Mouse (Mus musculus): ENCODE results near the gene Golph3l. TPM values are rescaled to one million over a fixed set of nuclear protein-coding genes. Genes with fewer than 3 reads are reported as not detected.

Golph3l gene
- polyA plus RNA-seq, 1 experiment from 2014 or later, result 33.6 TPM

DNA sequence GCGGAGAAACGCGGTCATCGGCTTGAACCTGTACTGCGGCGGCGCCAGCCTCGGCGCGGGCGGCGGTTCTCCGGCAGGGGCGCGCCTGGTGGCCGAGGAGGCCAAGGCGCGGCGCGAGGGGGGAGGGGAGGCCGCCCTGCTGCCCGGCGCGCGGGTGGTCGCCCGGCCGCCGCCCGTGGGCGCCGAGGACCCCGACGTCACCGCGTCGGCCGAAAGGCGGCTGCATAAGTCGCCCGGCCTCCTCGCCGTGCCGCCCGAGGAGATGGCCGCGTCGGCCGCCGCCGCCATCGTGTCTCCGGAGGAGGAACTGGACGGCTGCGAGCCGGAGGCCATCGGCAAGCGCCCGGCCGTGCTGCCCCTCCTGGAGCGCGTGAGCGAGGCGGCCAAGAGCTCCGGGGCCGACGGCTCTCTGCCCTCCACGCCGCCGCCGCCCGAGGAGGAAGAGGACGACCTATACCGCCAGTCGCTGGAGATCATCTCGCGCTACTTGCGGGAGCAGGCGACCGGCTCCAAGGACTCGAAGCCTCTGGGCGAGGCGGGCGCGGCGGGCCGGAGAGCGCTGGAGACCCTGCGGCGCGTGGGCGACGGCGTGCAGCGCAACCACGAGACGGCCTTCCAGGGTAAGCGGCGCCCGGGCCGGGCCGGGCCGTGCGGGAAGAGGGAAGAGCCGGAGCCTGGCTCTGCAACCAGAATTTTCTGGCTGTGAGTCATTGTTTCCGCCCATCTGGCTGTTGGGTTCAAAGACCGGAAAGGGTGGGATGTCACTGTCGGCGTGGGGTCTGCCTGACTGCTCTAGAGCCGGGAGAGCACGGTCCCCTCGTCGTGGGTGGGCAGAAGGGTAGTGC lies 70.4 kb downstream of the Golph3l start:
- H3K27me3 ChIP-seq, result no peaks in the 10 kb centered on the region
- H3K9me3 ChIP-seq, result no peaks in the 10 kb centered on the region
- peak overlapping the region; percentile 99 for H3K27ac ChIP-seq
- H3K9ac ChIP-seq, result peak overlapping the region; percentile 100
- H3K36me3 ChIP-seq, result peaks cover 37% of the 10 kb centered on the region
- ATAC-seq (ENCODE audit: low FRiP score, low read depth), result peak; percentile 74
- H3K4me3 ChIP-seq, result peak overlapping the region; percentile 99
- H3K4me2 ChIP-seq (replicated peaks), result peak overlapping the region; percentile 91
- WGBS, result 0% methylated on average over 90 of the region's 113 CpGs
- peaks cover 39% of the 10 kb centered on the region for H3K4me1 ChIP-seq

DNA sequence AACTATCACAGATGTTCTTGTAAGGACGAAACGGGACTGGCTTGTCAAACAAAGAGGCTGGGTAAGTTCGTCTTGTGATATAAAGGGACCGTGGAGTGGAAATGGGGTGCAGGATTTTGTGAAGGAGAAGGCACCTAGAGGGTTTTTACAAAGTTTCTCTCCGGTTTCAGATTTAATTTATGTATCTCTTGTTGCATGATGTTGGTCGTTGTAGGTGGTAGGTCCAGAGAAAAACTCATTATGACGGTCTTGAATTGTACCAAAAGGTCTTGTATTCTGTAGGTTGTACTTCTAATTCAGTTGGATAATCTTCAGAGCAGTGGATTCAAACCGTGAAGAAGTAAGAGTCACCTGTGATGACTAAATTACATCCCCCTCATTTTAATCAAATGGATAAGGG lies 71.2 kb downstream of the Golph3l start:
- Histone ChIP-seq H3K4me2 (replicated peaks) (peak overlapping the region; percentile 91), H3K27ac (peak overlapping the region; percentile 99), H3K36me3 (peaks cover 45% of the 10 kb centered on the region), H3K27me3 (no peaks in the 10 kb centered on the region), H3K9ac (peak overlapping the region; percentile 100), H3K4me3 (peak overlapping the region; percentile 99), H3K4me1 (peaks cover 43% of the 10 kb centered on the region), H3K9me3 (no peaks in the 10 kb centered on the region)
- 2% methylated on average over 8 of the region's 8 CpGs for WGBS
- no peak for ATAC-seq (ENCODE audit: low FRiP score, low read depth)

DNA sequence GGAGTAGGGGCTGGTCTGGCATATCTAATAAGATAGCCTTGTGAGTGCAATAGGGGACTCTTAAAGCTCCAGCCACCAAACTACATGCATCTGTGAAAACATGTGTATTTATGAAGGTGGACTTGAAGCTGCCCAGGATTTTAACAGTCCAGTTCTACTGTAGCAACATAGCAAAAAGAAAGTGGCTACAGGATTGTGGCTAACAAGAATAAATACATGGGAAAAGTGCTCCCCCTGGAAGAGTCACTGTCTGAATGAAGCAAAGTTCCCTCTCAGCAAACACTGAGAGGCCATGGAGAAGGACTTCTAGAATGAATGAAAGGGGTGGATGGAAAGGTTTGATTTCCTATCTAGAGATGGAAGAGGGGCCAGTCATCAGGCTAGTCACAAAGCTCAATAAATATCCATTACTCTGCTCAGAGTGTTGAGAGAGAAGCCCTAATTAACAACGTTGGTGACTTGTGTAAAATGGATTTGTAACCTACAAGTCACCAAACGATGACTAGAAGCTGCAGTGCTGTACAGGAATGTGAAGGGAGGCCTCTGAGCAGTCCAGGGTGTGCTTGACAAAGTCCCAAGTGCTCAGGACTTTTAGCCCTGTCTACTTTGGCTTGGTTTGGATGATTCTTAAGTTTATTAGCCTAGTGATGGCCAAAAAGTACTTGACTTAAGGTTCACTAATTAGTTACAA lies 72.2 kb downstream of the Golph3l start:
- Histone ChIP-seq H3K4me1 (peaks cover 50% of the 10 kb centered on the region), H3K9me3 (no peaks in the 10 kb centered on the region), H3K4me3 (peak overlapping the region; percentile 99), H3K9ac (peak overlapping the region; percentile 100), H3K27ac (no peak overlapping the region), H3K27me3 (no peaks in the 10 kb centered on the region), H3K36me3 (peaks cover 52% of the 10 kb centered on the region), H3K4me2 (replicated peaks) (peak overlapping the region; percentile 91)
- ATAC-seq (ENCODE audit: low FRiP score, low read depth), result no peak
- 23% methylated on average over 2 of the region's 2 CpGs for WGBS

GRCm38 (mm10) chr3:95661945-95662715 lies 73.4 kb downstream of the Golph3l start:
- Histone ChIP-seq H3K4me3 (peak overlapping the region; percentile 9; the same call in 1 of the 2 replicates), H3K36me3 (peaks cover 56% of the 10 kb centered on the region), H3K4me1 (peaks cover 62% of the 10 kb centered on the region), H3K27me3 (no peaks in the 10 kb centered on the region), H3K4me2 (replicated peaks) (peak overlapping the region; percentile 34), H3K9ac (no peak overlapping the region), H3K27ac (no peak overlapping the region), H3K9me3 (no peaks in the 10 kb centered on the region)
- 63% methylated on average over 7 of the region's 7 CpGs for WGBS
- no peak for ATAC-seq (ENCODE audit: low FRiP score, low read depth)

GRCm38 (mm10) chr3:95662724-95663449 lies 74.2 kb downstream of the Golph3l start:
- no peak overlapping the region for H3K27ac ChIP-seq
- no peaks in the 10 kb centered on the region for H3K27me3 ChIP-seq
- no peaks in the 10 kb centered on the region for H3K9me3 ChIP-seq
- no peak for ATAC-seq (ENCODE audit: low FRiP score, low read depth)
- peaks cover 56% of the 10 kb centered on the region for H3K36me3 ChIP-seq
- 0 out of 2 replicates have a peak overlapping the region, but pooled peaks have one; percentile 0 for H3K9ac ChIP-seq
- H3K4me3 ChIP-seq, result 0 out of 2 replicates have a peak overlapping the region, but pooled peaks have one; percentile 9
- WGBS, result 80% methylated on average over 7 of the region's 7 CpGs
- H3K4me2 ChIP-seq (replicated peaks), result peak overlapping the region; percentile 34
- peaks cover 69% of the 10 kb centered on the region for H3K4me1 ChIP-seq

DNA sequence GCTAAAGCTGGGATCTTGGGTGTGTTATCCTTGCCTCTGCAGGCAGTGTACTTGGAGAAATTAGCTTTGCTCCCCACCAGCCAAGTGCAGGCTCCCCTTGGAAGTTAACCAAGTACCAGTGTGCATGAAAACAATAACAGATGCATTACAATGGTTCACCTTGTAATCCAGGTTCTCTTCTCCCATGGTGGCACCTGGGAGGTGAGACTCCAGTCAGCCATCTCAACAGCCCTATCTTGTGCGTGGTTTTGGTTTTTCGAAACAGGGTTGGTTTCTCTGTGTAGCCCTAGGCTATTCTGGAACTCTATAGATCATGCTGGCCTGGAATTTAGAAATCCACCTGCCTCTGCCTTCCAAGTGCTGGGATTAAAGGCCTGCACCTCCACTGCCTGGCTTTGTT lies 74.8 kb downstream of the Golph3l start:
- no peaks in the 10 kb centered on the region for H3K27me3 ChIP-seq
- no peak overlapping the region for H3K27ac ChIP-seq
- ATAC-seq (ENCODE audit: low FRiP score, low read depth), result no peak
- peaks cover 57% of the 10 kb centered on the region for H3K36me3 ChIP-seq
- peaks cover 75% of the 10 kb centered on the region for H3K4me1 ChIP-seq
- H3K9me3 ChIP-seq, result no peaks in the 10 kb centered on the region
- H3K9ac ChIP-seq, result no peak overlapping the region
- H3K4me2 ChIP-seq (replicated peaks), result no peak overlapping the region; the same call in 1 of the 2 replicates
- no peak overlapping the region for H3K4me3 ChIP-seq
- WGBS, result 75% methylated on average over 2 of the region's 2 CpGs

DNA sequence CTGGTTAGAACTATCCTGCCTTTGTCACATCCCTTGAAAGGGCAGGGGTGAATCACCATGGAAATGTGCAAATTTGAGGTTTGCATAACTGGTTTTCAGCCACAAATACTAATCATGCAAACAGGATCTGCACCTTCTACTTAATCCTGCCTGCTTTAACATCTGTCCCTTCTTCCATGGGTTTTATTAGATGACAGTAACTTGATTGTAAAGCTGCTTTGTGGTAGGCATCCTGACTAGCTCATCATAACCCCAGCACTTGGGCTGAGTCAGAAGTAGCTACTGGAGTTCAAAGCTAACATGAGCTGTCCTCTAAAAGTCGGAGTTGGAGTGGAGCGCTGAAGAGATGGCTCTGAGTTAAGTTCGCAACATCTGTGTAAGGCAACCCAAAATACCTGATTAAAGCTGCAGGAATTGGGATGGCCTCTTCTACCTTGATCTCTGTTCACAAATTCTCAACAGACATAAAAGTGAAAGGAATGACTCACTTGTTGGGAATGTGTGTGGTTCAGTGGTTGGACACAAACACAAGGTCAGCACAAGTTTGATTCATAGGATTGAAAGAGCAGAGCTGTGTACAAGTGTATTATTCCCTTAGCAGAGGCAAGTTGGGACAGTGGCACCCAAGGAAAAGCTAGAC lies 75.4 kb downstream of the Golph3l start:
- peaks cover 63% of the 10 kb centered on the region for H3K36me3 ChIP-seq
- ATAC-seq (ENCODE audit: low FRiP score, low read depth), result no peak
- H3K9ac ChIP-seq, result no peak overlapping the region
- H3K27ac ChIP-seq, result no peak overlapping the region
- no peak overlapping the region for H3K4me2 ChIP-seq (replicated peaks)
- H3K4me3 ChIP-seq, result no peak overlapping the region
- no peaks in the 10 kb centered on the region for H3K9me3 ChIP-seq
- no peaks in the 10 kb centered on the region for H3K27me3 ChIP-seq
- 94% methylated on average over 3 of the region's 3 CpGs for WGBS
- peaks cover 75% of the 10 kb centered on the region for H3K4me1 ChIP-seq

- Histone ChIP-seq H3K4me2 (replicated peaks) (no peak overlapping the region), H3K9me3 (no peaks in the 10 kb centered on the region), H3K27me3 (no peaks in the 10 kb centered on the region), H3K4me3 (no peak overlapping the region), H3K9ac (no peak overlapping the region), H3K36me3 (peaks cover 72% of the 10 kb centered on the region), H3K4me1 (peaks cover 75% of the 10 kb centered on the region), H3K27ac (no peak overlapping the region)
- 83% methylated on average over 4 of the region's 4 CpGs for WGBS
- ATAC-seq (ENCODE audit: low FRiP score, low read depth), result no peak
Observed at GRCm38 (mm10) chr3:95664940-95665352, 76.2 kb downstream of the Golph3l start.

DNA sequence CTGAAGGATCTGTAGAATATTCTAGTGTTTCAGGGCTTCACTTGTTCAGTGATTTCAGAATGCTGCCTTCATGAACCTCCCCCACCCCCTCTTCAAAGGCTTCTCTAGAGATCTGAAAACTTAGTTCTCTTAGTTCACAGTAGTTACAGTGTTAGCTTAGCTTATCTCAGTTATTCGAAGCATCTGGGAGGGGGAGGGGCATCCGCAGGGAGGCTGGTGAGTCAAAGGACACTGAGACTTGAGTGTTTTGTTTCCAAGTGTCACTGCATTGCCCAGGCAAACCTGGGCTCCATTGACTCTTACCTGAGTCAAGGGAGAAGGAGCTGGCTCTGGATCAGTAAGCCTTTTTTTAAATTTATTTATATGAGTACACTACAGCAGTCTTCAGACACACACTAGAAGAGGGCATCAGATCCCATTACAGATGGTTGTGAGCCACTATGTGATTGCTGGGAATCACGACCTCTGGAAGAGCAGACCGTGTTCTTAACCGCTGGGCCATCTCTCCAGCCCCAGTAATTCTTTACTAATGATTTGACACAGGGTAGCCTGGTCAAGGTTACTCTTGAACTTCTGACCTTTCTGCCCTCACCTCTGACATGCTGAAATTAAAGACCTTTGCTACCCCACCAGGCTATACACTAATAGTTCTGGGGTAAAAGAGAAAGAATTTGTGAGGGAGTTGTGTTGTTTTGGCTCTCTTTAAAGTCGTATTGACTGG lies 77.5 kb downstream of the Golph3l start:
- no peak for ATAC-seq (ENCODE audit: low FRiP score, low read depth)
- H3K27ac ChIP-seq, result no peak overlapping the region
- H3K4me3 ChIP-seq, result no peak overlapping the region
- peaks cover 64% of the 10 kb centered on the region for H3K4me1 ChIP-seq
- no peak overlapping the region for H3K4me2 ChIP-seq (replicated peaks)
- no peak overlapping the region for H3K9ac ChIP-seq
- H3K27me3 ChIP-seq, result no peaks in the 10 kb centered on the region
- H3K9me3 ChIP-seq, result no peaks in the 10 kb centered on the region
- 47% methylated on average over 6 of the region's 6 CpGs for whole genome bisulfite sequencing
- H3K36me3 ChIP-seq, result peaks cover 67% of the 10 kb centered on the region

- no peak overlapping the region for H3K4me3 ChIP-seq
- peaks cover 61% of the 10 kb centered on the region for H3K36me3 ChIP-seq
- no peak overlapping the region for H3K9ac ChIP-seq
- peak overlapping the region; percentile 17 for H3K4me2 ChIP-seq (replicated peaks)
- H3K4me1 ChIP-seq, result peaks cover 63% of the 10 kb centered on the region
- H3K9me3 ChIP-seq, result no peaks in the 10 kb centered on the region
- WGBS, result 61% methylated on average over 4 of the region's 4 CpGs
- no peaks in the 10 kb centered on the region for H3K27me3 ChIP-seq
- peak overlapping the region; percentile 66 for H3K27ac ChIP-seq
- no peak for ATAC-seq (ENCODE audit: low FRiP score, low read depth)
Observed at GRCm38 (mm10) chr3:95667521-95667920, 78.8 kb downstream of the Golph3l start.

All from limb, embryonic 13.5 days (tissue).